Mouse (Mus musculus): ENCODE data around the gene 1700001O22Rik.

1700001O22Rik gene

DNA sequence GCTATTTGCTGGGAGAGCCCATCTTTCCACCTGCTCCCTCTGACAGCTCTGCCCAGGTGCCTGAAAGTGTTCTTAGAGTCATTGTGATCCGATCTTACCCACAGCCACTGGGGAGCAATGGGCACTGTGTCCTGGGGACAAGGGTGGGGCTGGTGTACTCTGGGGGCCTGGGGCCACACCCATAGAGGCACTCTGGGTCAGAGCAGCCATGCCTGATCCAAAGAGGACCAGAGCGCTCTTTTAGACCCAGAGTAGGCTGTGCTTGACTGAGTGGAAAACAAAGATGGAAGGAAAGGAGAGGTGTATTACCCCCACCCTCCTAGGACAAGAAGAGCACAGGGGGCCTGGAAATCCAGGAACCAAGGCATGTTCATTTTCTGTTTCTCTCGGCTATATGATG, at the start of gene 1700001O22Rik:
Gene 1700001O22Rik (minus strand): TSS at position 58 of the 400 bp plus-strand sequence.
- DNase-seq = no peak

DNA sequence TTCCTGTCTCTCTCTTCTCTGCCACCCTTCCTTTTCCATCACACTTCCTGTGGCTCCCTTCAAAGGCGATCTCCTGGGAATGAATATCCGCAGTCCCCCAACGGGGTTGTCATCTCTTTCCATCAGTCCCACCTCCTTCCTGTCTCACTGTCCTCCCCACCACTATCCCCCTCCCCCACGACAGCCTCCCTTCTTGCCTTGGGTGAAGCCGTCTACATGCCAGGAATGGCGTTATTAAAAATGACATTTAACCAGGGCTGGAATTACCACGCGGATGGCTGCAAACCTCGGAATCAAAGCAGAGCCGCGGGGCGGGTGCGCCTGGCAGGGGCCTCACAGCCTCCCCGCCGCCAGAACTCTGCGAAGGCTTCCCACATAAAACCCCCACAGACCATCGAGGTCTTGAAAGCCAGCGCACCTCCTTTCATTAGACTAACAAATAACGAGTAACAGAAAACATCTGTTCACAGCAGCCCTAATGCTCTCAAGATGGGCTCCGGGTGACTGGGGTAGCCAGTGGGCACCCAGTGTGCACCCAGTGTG, 49.4 kb upstream of the 1700001O22Rik start:
- no peak for DNase-seq

DNA sequence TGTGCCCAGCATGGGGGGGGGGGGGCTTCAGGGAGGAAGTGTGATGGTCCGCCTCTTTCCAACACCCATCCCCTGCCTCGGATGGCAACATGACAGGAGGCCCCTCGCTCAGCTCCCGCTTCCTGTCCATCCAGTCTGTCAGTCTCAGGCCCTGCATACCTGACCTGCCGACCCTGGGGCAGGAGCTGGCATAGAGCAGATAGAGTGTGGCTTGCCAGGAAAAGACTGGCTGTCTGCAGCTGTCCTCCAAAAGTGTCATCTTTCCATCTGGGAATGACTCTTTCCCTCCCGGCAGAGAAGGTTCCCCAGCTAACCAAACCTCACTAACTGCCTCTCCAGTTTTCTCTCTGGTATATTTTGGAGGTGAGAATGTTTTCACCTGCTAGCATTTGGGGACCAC, 47.1 kb upstream of the 1700001O22Rik start:
- DNase-seq = no peak

DNA sequence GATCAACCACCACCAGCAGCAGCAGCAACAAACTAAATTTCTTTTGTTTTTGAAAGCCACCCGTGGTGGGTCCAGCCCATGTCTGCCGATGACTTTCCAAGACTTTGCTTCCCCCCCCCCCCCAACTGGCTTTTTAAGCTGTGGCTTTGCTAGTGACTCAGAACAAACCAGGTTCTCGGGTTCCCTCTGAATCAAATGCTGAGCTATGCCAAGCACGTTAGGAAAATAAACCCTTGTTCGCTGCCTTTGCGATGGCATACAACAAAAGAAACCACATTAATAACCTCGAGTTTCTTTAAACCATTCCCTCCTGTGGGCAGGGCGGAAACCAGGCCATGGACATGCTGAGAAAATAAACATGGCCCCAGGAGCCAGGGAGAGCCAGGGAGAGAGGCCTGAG, 44.7 kb upstream of the 1700001O22Rik start:
- DNase-seq = no peak

DNA sequence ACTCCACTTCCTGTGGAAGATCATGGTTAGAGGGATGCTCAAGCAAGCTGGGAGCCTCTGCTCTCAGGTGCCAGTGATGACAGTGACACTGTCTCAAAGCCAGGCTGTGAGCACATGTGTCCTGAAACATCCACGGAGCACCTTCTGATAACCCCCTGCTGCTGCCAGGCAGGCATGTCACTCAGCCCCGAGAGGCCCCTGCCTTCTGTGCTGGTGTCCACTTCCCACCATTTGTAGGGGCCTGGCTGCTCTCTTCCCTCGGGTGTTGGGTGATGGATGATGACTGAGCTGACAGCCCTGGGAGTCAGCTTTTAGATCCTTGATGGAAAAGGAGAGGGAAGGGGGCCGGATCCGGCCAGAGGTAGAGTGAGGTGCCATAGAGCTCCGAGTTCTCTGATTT, 43.3 kb upstream of the 1700001O22Rik start:
- DNase-seq = no peak

DNA sequence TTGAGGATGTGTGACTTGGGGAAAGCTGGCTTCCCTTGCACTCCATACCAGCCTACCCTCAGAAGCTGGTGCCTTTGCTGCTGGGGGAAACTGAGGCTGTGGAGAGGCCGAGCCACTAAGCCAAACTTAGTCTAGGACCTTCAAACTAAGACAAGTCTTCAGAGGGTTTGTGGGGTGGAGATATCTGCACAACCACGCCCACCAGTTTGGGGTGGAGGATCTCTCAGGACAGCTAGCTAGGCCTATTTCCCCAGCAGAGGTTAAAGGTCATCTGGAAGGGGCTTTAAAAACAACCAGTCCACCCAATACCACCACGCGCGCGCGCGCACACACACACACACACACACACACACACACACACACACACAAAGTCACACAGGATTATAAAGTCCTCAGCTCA, 42.8 kb upstream of the 1700001O22Rik start:
- no peak for DNase-seq

DNA sequence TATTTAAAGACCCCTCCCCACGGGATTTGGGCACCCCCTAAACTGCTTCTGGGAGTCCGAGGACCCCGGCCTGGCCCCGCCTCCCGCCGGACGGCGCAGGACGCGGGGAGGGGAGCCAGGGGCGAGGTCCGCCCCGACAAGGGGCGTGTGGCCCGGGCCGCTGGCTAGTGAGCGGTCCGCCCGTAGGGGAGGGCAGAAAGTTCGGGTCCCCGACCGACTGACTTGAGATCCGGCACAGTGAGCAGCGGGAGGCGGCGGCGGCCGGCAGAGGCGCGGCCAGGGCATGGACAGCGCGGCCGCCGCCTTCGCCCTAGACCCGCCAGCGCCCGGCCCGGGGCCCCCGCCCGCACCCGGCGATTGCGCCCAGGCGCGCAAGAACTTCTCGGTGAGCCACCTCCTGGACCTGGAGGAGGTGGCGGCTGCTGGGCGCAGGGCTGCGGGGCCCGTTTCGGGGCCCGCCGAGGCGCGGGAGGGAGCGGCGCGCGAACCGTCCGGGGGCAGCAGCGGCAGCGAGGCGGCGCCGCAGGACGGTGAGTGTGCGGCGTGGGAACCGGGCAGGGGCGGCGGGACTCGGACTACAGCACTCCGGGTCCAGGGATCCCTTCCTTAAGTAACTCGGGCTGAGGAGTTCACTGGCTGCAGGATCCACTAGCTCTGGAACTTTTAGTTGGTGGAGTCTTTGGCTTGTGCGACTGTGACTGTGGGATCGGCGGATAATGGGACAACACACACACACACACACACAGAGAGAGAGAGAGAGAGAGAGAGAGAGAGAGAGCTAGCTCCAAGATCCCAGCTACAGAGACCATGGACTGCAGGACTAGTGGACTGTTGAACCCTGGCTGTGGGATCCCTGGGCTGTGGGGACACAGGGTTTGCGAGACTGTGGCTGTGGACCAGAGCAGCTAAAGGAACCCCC, 42.0 kb upstream of the 1700001O22Rik start:
- no peak for DNase-seq

DNA sequence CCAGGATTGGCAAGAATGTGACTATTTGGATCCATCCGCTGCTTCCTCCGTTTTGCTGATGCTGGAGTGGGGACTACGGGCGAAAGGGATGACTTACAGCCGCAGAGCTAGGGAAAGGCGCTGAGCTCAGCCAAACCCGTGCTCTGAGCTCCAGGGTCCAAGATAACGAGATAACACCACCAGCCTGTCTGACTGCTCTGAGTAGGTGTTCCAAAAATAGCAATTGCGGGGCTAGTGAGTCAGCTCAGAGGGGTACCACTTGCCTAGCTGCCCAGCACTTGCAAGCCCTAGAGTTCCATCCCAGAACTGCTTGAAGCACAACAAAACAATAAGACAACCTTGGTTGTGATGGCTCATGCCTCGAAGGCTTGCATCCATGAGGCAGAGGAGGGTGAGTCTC, 39.2 kb upstream of the 1700001O22Rik start:
- no peak for DNase-seq

DNA sequence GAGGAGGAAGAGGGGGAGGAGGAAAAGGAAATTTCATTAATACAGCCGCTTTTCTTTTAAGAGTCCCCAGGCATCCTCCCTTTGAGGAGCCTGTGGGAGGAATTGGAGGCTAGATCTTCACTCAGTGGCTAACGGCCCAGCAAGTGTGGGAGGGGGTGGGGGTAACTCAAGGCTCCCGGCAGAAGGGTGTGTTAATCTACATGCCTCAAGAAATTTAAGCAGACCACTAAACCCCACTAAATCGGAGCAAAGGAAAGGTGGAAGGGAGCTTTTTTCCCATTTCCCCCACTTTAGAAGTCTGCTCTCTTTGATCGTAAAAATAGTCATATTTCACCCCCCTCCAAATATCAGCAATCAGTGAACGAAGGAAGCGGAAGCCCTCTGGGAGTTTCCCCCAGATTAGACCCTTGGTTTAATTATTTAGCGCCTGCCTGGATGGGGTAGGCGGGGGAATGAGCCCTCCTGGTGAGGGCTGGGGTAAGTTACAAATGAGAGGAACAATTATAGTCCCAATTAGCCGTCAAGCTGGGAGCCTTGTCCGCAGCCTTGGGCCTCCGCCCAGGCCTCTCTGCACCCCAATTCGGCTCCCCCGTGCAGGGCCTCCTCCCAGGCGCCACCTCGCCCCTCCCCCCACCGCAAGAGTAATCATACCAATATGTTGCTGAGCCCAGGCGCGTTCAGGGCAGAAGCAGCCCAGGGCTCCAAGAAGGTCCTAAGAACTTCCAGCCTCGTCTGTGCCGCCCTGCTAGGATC, 33.0 kb upstream of the 1700001O22Rik start:
- no peak for DNase-seq

DNA sequence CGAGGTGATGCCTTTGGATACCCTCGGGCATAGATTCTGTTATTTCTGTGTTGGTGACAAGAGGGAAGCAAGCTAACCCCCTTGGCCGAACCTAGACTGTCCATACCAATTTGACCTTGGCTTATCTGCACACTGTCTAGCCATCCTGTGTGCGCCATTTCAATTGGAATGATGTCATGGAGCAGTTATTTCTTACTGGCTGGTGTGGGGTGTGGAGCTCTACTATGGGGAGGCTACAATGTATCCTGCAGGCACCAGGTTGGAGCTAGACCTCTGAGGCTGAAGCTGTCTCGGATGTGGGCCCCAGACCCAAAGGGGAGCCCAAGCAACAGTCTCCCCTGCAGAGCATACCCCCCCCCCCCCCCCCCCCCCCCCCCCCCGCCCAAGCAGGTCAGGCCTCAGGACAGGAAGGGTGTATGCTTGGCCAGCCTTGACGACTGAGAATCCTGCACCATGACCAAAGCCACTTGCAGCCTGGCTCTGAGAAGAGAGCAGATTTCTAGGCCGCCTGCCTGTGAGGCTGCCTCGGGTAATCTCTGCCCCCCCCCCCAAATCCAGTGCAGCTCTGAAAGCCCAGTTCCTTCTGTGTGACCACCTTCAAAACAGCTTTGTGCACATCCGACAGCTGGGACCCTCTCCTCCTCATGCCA, 31.0 kb upstream of the 1700001O22Rik start, which contains the start of gene Prrx2:
Gene Prrx2 (plus strand): TSS at position 600 of the 650 bp plus-strand sequence.
- no peak for DNase-seq

DNA sequence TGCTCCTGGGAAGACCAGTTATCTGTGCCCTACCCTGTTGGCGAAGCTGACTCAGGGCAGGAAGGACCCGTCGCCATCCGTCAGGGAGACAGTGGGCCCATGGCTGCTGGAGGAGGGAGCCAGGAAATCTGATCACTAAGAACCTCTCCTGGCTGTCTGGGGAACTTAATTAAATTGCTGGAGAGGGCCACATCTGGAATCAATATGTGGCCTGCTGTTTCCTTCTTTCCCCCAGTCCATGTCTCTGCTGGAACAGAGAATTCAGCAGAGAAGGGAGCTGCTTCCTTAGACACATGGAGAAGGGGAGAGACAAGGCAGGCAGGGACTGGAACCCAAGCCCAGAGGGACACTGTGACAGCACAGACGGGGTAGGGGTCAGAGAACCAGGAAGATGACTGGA, 30.2 kb upstream of the 1700001O22Rik start:
- no peak for DNase-seq

DNA sequence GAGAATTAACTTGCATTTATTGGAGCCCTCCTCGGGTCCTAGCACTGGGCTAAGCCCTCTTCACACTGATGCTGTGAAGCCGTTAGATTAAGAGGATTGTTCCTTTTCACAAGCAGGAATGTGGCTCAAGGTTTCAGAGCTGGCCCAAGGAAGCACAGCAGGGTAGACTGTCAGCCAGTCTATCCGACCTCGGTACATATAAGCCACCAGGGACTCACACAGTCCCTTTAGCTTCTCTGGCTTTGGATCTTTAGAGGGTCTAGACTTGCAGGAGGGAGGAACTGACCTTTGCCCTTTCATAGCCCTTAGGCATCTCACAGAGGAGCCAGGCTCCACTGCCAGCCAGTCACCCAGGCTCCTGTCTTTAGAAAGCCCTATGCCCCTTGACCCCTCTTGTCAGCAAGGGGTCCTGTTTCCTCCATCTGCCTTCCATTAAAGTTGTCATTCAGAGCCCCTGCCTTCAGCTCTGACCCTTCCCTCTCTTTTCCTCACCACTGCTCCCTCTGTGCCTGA, 26.9 kb upstream of the 1700001O22Rik start, which contains the start of gene Asb6:
Gene Asb6 (minus strand): TSS at position 51 of the 513 bp plus-strand sequence.
- no peak for DNase-seq

DNA sequence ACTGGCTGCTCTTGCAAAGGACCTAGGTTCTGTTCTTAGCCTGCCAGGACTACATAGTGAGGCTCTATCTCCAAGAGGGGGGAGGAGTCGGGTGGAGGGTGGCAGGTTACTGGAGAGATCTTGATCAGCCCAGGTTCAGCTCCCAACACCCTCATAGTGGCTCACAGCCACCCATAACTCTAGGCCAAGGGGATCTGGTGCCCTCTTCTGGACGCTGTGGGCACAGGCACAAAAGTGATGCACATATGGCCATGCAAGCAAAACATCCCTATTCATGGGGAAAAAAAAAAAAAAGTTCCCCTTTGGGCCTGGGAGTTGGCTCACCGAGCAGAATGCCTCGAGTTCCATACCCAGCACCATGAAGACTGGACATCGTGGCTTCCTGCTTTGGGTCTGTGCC, 25.9 kb upstream of the 1700001O22Rik start:
- DNase-seq = peak in 1 of 2 experiments; percentile 26

DNA sequence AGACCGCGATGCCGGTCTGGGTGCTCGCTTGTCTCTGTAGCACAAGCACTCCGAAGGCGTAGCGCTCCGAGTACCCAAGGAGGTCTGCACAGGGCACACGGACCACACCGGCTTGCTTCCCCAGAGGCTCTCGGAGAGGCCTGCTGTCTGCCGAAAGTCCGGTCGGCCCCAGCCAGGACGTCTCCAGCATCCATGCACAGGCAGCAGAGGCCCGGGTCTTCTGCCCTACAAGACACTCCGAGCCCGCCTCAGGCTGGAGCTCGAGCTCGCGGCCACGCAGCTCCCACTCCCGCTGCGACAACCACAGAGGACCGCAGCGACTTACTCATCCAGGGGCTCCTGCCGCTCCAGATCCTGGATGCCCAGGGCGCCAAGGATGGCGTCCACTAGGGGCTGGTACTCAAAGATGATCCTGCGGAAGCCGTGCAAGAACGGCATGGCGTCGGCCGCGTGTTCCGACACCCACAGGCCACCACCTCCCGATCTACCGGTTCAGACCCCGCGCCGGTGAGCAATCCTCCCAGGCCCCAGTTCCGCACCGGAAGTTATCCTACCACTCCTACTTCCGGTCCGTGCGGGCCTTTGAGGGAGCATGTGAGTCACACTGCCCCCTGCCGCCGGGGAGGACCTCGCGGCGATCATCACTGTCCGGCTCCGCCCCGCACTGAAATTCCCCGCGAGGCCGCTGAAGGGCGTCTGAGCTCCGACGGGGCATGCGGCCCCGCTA, 24.5 kb upstream of the 1700001O22Rik start:
- peak; percentile 92 to 97 for DNase-seq

DNA sequence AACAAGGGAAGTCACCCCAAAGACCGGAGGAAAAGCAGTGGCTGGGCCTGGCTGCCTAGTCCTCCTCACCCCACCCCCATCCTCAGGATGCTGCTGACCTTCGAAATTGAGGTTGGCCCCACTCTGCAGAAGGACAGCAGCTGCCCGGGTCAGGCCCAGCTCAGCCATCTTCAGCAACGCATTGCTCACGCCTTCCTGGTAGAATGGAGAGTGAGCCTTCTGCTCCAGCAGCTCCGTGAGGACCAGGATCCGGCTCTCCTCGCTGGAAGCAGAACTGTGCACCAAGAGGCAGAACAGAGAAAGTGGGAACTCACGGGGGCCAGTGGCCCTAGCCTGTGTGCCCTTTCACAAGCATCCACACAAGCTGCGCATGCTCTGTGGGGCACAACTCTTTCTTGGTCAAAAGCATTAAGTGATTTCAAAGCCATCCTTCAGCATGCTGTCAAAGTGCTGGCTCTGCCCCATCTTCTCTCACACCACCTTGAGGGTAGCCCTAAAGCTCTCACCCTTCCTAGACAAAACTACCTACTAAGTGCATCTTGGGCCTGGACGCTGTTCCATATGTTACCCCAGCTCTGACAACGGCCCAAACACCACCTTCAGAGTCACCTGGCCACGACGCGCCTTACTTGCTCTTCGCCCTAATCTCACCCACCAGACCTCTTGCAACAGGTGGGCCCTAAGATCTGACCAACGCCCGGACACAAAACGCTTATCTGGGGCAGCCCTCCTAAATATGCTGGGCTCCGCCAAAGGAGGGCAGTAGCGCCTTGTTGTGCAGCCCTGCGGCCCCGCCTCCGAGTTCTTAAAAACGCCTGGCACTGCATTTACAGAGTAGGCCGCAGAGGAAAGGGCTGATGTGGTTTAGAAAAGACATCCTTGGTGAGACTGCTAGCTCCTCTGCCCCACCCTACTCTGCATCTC, 23.6 kb upstream of the 1700001O22Rik start:
- peak; percentile 29 to 32 for DNase-seq

DNA sequence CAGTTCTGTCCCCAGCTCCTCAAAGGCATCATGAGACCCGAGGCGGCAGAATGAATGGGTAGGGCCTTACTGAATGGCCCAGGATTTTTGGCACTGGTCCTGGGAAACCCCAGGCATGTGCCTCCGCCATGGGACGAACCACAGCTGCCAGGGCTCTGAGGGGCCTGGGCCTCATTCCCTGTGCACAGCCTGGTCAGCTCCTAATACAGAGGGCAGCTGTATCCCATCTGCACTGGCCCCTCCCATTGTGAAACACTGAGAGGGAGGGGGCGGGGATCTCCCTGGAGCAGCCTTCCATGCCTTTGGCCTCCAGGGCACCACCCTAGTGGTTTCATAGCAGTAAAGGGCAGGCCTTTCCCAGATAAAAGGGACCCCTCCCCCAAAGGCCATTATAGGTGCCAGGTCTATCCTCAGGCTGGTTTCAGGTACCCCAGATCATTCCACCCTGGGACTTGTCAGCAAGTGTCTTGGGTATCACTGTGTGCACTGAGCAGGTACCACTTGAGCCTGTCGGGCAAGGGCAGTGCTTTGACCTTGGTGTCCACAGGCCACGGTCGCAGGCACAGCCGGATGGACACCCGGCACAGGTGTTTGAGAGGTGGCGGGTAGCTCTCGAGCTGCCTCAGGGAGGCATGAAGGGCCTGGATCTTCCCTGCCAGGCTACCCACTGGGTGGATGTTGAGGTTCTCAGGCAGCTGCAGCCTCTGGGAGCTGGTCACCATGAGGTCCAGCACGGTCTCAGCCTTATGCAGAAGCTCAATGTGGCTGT, 20.1 kb upstream of the 1700001O22Rik start:
- peak in 1 of 2 experiments; percentile 20 for DNase-seq

DNA sequence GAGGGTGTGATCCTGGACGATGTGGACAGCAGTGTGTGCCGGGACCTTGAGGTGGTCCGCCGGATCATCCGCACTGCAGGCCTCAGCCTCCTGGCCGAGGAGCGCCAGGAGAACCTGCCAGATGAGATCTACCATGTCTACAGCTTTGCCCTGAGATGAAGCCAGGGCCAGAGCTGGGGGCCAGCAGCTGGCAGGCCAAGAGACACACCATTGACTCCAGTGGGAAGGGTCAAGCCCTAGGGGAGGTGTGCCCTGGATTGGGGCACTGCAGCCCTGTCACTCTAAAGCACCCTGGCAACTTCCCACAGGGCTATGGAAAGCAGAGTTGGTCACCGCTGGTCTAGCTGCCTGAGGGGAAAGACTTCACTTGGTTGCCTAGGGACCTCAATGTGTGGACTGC, 19.0 kb upstream of the 1700001O22Rik start:
- no peak for DNase-seq

DNA sequence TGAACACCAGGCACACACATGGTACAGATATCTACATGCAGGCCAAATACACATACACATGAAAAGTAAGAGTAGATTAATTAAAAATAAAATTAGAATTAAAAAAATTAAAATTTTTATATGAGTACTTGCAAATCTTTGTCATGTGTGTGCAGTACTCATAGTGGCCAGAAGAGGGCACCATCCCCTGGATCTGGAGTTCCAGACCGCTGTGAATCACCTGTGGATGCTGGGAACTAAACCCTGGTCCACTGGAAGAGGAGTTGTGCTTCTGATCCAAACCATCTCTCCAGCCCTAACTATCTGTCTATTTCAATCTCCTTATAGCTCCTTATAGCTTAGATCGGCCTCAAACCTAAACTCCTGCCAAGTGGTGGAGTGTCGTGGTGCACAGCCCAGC, 17.6 kb upstream of the 1700001O22Rik start:
- no peak for DNase-seq

DNA sequence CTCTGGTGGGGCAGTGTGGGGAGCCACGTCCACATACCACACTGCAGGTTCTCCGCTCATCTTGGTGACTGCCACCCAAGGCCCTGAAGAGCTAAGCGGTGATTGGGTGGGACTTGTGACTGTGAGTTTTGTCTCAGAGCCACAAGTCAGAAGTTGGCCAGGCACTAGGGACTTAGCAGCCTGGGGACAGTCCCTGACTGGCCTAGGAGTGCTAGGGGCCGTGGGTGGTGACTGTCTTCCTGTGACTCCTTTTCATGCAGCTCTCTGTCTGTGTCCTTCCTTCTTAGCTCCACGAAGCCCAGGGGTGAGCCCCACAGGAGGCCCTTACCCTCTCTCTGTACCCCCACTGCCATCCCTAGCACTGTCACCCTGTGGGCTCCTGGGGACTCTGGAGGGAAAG, 16.4 kb upstream of the 1700001O22Rik start:
- no peak for DNase-seq

DNA sequence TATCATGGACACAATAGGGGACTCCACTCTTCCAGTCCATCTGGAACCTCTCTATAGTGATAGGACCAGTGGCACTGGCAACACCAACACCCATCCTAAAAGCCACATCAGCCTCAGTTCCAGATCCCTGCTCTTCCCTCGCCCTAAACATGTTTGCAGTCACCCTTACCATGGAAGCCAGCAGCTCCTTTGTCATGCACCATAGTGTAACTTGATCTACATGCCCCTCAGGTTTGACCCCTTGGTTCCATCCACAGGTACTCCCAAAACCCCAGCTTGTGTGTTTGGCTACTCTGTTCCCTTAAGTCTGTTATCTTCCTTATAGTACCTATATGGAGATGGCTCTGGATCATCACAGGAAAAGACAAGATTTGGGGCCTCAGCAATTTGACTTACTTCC, 12.9 kb upstream of the 1700001O22Rik start:
- DNase-seq = no peak

Data from cerebellum, adult 18-20 months (tissue).